Mouse (Mus musculus) lung, postnatal 0 days (tissue): Measurements from ENCODE around the gene Gm49355.

ENCODE experiments used
- CTCF ChIP-seq: IDR thresholded peaks from 2 replicates; pipeline ENCODE4 v1.5.1; 2016; ENCODE audit warnings: antibody characterized with exemption, mild to moderate bottlenecking
- EP300 ChIP-seq: IDR thresholded peaks from 2 replicates; pipeline ENCODE4 v1.6.1; 2016; ENCODE audit warnings: antibody characterized with exemption, mild to moderate bottlenecking, control low read depth

DNA sequence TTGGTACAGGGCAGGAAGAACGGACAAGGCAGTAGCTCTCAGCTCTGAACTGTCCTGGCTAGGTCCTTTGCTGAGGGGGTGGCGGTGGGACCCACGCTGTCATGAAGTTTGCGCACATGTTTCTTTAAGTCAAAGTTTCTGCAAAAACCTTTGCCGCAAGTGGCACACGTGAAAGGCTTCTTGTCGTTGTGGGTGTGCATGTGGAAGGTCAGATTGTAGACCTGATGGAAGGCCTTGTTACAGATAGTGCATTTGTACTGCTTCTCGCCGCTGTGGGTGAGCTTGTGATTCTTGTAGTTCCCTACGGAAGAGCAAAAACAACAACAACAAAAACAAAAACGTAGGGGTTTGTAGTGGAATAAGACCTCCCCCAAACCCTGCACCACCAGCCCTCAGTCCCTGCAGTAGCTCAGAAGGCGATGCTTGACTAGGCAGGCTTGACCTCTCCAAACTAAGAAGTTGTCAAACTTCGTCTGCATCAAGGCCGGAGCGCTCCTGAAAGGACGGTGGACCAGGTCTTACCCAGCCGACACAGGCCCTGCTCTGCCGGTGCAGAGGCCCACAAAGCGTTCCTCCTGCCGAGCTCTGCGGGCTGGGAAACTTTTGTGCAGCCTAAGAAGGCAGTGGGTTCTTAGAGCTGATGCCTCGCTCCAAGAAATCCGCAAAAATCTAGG lies 58.8 kb downstream of the Gm49355 start:
- TF ChIP-seq CTCF (no peak), EP300 (no peak)
